Mouse (Mus musculus) midbrain, embryonic 14.5 days (tissue): ENCODE data around the gene Fyn. TPM values are rescaled to one million over a fixed set of nuclear protein-coding genes. Genes with fewer than 3 reads are reported as not detected.
A peak's percentile ranks its signal among the peaks of the same experiment; 100 is the strongest.

ENCODE experiments used
- ATAC-seq: fragments of 200-750 bp; cut with Nextera tagmentation; 2 replicates; pipeline ENCODE4 v1.8.0; 2017; ENCODE audit warnings: moderate number of reproducible peaks, moderate library complexity; ENCODE audit not compliant: low FRiP score, low TSS enrichment
- DNase-seq: peaks from one replicate; pipeline ENCODE4 v3.0.0-alpha.2; 2015
- H3K27ac ChIP-seq: fragments of 300-500 bp; sonication (generic); replicated peaks from 2 replicates; pipeline ENCODE4 v1.5.1; 2014; ENCODE audit warnings: mild to moderate bottlenecking, low read depth, low read length, moderate library complexity
- H3K27me3 ChIP-seq: fragments of 300-500 bp; sonication (generic); 2 replicates; pipeline ENCODE4 v1.6.1; 2014; ENCODE audit warnings: low read length, control low read depth, mixed read lengths; ENCODE audit not compliant: control insufficient read depth, insufficient read depth
- H3K36me3 ChIP-seq: fragments of 300-500 bp; sonication (generic); 2 replicates; pipeline ENCODE4 v1.6.1; 2014; ENCODE audit warnings: low read length, control low read depth; ENCODE audit not compliant: control insufficient read depth, insufficient read depth
- H3K4me1 ChIP-seq: fragments of 300-500 bp; sonication (generic); 2 replicates; pipeline ENCODE4 v1.6.1; 2014; ENCODE audit warnings: mild to moderate bottlenecking, antibody characterized with exemption, low read length, control low read depth; ENCODE audit not compliant: control insufficient read depth, insufficient read depth
- H3K4me2 ChIP-seq: fragments of 300-500 bp; sonication (generic); 2 replicates; pipeline ENCODE4 v1.6.1; 2014; ENCODE audit warnings: mild to moderate bottlenecking, low read length, moderate library complexity
- H3K4me3 ChIP-seq: fragments of 300-500 bp; sonication (generic); replicated peaks from 2 replicates; pipeline ENCODE4 v1.5.1; 2014; ENCODE audit warnings: low read depth, low read length
- H3K9ac ChIP-seq: fragments of 300-500 bp; sonication (generic); replicated peaks from 2 replicates; pipeline ENCODE4 v1.6.1; 2014; ENCODE audit warnings: mild to moderate bottlenecking, low read length, moderate library complexity
- H3K9me3 ChIP-seq: fragments of 300-500 bp; sonication (generic); 2 replicates; pipeline ENCODE4 v1.6.1; 2016; ENCODE audit warnings: low read length, control low read depth, mixed read lengths; ENCODE audit not compliant: control insufficient read depth
- WGBS: fragments of 180-500 bp; shearing (Covaris S2); extraction: QIAGEN DNeasy Blood & Tissue Kit; methylation state at CpG from one replicate; pipeline ENCODE4 v1.1.7; 2014; 5-methylcytosine and 5-hydroxymethylcytosine counted together
- polyA plus RNA-seq: library from polyadenylated mRNA; unstranded; fragments of >200 nt; fragmentation: Nextera tagmentation; extraction: Ambion mirVana; gene quantifications from 2 replicates; pipeline ENCODE4 v1.2.1, GENCODE M21; 2014

Gene Fyn
- polyA plus RNA-seq, 1 experiment from 2014 or later = 90.8 TPM

DNA sequence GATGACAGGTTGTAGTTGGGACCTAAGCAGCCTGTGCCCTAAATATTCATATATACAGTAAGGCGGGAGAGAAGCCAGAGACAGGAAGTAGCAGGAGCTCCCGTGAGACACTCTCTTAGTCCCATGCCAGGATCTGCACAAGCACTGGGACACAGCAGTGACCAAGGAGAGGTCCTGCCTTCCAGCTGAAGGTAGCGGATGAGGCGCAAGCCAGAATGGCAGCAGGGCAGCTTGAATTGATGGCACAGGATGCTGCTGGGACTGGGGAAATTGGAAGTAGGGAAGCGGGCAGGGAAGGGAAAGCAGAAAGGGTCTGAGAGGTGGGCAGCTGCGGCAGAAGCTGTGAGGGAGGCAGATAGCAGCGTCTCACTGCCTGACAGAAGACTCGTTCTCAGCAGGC is 81.7 kb downstream of the Fyn start:
- ATAC-seq = no peak
- WGBS = 62% methylated on average over 8 of the region's 8 CpGs
- peaks cover 13% of the 10 kb centered on the region for H3K4me1 ChIP-seq
- H3K27me3 ChIP-seq = no peaks in the 10 kb centered on the region
- H3K4me3 ChIP-seq = no peak overlapping the region
- H3K4me2 ChIP-seq = no peak overlapping the region
- peak overlapping the region; percentile 26; the same call in 1 of the 2 replicates for H3K27ac ChIP-seq
- no peak for DNase-seq
- H3K36me3 ChIP-seq = no peaks in the 10 kb centered on the region
- H3K9me3 ChIP-seq = no peaks in the 10 kb centered on the region
- no peak overlapping the region for H3K9ac ChIP-seq

DNA sequence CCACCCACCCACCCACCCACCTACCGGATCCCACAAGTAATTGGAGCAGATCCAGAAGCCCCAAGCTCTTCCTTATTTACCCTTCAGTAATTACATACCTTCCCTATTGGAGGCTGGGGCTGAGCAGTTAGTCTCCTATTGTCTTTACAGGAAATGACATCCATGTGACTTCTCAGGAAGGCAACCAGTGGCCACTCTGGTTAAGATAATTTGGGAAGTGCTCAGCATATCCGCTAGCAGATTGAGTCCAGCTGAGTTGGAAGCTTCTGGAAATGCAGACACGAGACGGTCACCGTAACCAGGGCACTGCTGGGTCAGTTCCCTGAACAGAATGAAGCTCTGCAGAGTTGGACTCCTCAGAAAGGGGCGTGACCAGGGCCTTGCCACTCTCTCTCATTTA is 82.4 kb downstream of the Fyn start:
- DNase-seq = no peak
- WGBS = 91% methylated on average over 6 of the region's 6 CpGs
- H3K36me3 ChIP-seq = no peaks in the 10 kb centered on the region
- H3K27me3 ChIP-seq = no peaks in the 10 kb centered on the region
- no peak overlapping the region for H3K27ac ChIP-seq
- H3K9me3 ChIP-seq = no peaks in the 10 kb centered on the region
- H3K4me2 ChIP-seq = no peak overlapping the region
- H3K9ac ChIP-seq = no peak overlapping the region
- no peak for ATAC-seq
- no peak overlapping the region for H3K4me3 ChIP-seq
- peaks cover 13% of the 10 kb centered on the region for H3K4me1 ChIP-seq

DNA sequence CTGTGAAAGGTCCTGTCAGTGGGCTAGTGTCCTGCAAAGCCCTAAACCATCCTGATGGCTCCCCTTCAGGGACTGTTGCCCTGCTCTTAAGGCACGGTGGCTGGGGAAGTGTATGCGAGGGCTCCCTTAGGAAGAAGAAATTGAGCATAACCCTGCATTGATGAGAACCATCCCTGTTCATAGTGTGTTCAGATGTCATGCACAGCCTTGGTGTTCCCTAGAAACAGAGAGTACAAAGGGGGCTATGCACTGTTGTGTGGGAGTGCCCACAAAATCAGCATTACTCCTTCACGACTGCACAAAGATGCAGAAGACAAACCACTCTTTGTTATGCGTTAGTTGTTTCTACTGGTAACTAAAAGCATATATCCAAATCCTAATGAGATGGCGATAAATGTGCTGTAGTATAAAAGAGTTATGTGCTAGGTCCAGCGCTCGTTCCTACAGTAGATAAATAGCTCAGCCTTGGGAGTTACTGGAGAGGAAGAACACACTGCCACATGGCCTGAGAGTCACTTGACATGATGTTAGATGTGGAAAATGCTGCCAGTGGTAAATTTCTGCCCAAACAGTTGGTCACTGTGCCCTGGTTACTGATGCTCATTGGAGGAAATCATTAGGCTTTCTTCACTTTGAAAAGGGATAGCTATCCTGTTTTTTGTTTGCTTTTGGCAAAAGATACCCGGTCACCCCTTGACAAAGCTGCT is 83.4 kb downstream of the Fyn start:
- peaks cover 13% of the 10 kb centered on the region for H3K4me1 ChIP-seq
- 66% methylated on average over 8 of the region's 8 CpGs for WGBS
- ATAC-seq (no peak), DNase-seq (no peak)
- H3K27ac ChIP-seq = no peak overlapping the region
- H3K4me3 ChIP-seq = no peak overlapping the region
- no peaks in the 10 kb centered on the region for H3K36me3 ChIP-seq
- no peak overlapping the region for H3K4me2 ChIP-seq
- H3K9me3 ChIP-seq = no peaks in the 10 kb centered on the region
- H3K27me3 ChIP-seq = no peaks in the 10 kb centered on the region
- no peak overlapping the region for H3K9ac ChIP-seq

DNA sequence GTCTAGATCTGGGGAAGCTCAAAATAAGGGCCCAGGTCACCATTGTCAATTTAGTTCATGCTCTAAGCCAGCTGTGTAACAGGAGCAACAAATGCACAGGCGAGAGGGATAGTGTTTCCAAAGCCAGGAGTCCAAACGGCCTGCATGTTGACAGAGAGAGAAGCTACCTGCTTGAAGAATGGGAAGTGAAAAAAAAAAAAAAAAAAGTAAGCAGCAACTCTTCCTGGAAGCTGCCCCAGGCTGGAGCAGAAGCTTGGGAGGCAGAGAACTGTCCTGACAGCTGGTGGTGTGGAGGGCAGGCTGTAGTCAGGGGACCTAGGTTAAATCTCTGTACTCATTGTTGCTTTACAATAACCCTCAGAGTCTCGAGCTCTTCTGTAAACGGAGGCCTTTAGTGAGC is 86.7 kb downstream of the Fyn start:
- Histone ChIP-seq H3K27me3 (no peaks in the 10 kb centered on the region), H3K4me2 (no peak overlapping the region), H3K4me3 (no peak overlapping the region), H3K9ac (no peak overlapping the region), H3K36me3 (no peaks in the 10 kb centered on the region), H3K4me1 (peaks cover 19% of the 10 kb centered on the region), H3K9me3 (no peaks in the 10 kb centered on the region), H3K27ac (no peak overlapping the region)
- WGBS = 50% methylated on average over 4 of the region's 4 CpGs
- ATAC-seq (no peak), DNase-seq (no peak)

DNA sequence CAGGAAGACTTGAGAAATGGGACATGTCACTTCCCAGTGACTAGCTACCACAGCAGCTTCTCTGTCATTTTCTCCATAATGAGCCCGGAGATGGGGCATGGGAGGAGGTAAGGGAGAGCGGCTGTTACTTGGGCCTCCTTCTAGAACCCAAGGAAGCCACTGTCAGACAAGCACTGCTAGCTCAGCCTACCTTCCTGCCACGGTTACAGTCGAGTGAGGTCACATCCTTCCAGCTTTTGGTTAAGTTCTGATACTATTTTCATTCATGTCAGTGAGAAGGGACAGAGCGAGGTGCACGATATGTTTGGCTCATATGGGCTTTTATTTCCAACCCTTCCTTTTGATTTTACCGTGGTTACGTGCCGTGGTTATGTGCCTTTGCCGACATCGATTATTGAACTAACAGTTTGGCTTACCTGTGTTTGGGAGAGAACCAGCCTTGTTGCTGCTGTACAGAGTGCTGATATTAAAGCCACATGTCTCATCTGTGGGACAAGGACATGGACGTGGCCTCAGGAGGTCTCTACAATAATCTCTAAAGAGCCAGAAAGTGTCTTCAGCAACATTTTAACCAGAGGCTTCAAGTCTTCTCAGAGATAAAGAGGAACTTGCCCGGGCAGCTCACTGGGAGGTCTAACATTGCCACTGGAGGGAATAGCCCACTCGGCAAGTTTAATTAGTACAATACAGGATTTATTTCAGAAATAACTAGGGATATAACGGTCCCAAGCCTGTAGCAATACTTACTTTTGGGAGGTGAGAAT is 87.4 kb downstream of the Fyn start:
- Histone ChIP-seq H3K9ac (no peak overlapping the region), H3K9me3 (no peaks in the 10 kb centered on the region), H3K36me3 (no peaks in the 10 kb centered on the region), H3K27ac (no peak overlapping the region), H3K4me1 (peaks cover 22% of the 10 kb centered on the region), H3K4me2 (no peak overlapping the region), H3K4me3 (no peak overlapping the region), H3K27me3 (no peaks in the 10 kb centered on the region)
- DNase-seq (no peak), ATAC-seq (no peak)
- WGBS = 91% methylated on average over 15 of the region's 15 CpGs

DNA sequence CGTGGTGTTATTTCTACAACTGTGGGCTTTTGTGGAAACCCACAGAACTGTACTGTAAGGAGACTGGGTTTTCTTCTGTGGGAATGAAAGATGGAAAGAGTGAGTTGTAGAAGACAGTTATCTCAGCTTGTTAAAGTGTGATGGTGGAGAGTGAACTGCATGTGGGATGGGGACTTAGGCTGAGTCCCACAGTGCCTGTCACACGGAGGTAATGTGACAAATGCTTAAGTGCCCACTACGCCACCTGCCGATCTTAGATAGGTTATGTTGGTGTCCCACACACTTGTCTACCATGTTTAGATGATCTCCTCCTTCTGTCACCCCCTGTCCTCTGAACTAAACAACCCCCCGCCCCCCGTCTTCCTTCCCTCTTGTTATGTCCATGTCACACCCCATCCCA is 88.1 kb downstream of the Fyn start:
- no peaks in the 10 kb centered on the region for H3K9me3 ChIP-seq
- H3K9ac ChIP-seq = no peak overlapping the region
- H3K4me1 ChIP-seq = peaks cover 25% of the 10 kb centered on the region
- H3K36me3 ChIP-seq = no peaks in the 10 kb centered on the region
- no peak overlapping the region for H3K4me3 ChIP-seq
- no peak overlapping the region for H3K4me2 ChIP-seq
- DNase-seq (no peak), ATAC-seq (no peak)
- H3K27me3 ChIP-seq = no peaks in the 10 kb centered on the region
- WGBS = 93% methylated on average over 6 of the region's 6 CpGs
- no peak overlapping the region for H3K27ac ChIP-seq

DNA sequence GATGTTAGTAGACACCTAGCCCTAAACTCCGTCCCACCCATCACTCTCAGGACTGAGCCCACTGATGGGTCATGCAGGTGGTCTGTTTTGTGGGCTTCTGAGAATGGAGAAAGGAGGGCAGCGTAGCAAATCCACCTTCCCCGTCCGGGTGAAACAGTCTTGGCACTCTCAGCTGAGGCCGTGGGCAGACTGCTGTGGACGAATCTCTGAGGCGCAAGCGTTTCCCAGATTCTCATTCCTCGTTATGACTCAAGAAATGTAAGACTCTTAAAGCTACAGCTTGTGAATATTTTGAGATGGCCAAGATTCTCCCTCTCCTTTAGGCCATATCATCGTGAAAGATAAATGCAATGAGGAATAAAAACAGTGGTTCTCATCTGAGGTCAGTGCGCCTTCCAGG is 88.6 kb downstream of the Fyn start:
- H3K9me3 ChIP-seq = no peaks in the 10 kb centered on the region
- no peak overlapping the region for H3K4me3 ChIP-seq
- H3K36me3 ChIP-seq = no peaks in the 10 kb centered on the region
- DNase-seq = no peak
- no peak for ATAC-seq
- no peak overlapping the region for H3K4me2 ChIP-seq
- H3K27ac ChIP-seq = 0 out of 2 replicates have a peak overlapping the region, but pooled peaks have one; percentile 38
- peaks cover 29% of the 10 kb centered on the region for H3K4me1 ChIP-seq
- 87% methylated on average over 11 of the region's 11 CpGs for WGBS
- no peak overlapping the region for H3K9ac ChIP-seq
- no peaks in the 10 kb centered on the region for H3K27me3 ChIP-seq

DNA sequence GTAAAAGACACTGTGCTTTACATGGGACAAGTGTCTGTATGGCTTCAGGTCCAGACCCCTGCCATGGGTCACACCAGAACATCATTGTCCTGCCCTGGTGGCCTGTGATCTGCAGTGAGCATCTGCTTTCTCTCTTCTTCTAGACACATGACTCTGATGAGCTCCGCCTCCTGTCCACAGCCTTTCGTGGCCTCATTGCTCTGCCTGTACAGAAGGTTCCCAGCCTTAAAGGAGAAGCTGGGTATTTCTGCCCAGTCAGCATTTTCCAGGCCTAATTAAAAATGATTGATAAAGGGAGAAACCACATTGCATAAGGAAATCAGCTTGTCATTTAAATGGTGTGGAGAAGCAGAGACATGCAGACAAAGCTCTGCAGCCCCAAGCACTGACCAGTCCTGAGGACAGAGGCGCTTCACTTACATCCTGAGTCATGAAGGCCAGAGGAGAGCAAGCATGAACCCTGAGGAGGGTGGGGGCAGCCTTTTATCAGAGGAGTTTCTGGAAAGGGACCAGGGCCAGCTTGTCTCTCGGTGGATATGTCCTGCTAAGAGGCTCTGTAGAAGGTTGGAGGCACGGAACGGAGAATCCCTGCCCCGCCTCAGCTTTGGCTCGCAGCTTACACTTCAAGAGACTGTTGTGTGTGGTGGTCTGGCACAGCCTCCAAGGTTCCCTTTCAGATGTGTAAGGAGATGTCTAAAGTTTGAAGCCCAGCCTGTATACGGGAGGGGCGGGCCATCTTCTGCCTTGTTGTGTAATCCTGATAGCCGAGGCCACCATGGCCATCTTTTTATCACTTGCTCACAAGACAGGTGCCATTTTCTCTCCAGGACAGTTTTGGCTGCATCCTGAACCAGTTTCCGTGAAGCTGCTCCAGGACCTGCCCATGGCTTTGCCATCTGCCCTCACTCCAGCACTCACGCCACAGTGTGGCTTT is 90.4 kb downstream of the Fyn start:
- Histone ChIP-seq H3K27ac (0 out of 2 replicates have a peak overlapping the region, but pooled peaks have one; percentile 26), H3K9ac (0 out of 2 replicates have a peak overlapping the region, but pooled peaks have one; percentile 16), H3K4me3 (no peak overlapping the region), H3K9me3 (no peaks in the 10 kb centered on the region), H3K4me1 (peaks cover 39% of the 10 kb centered on the region), H3K27me3 (no peaks in the 10 kb centered on the region), H3K4me2 (no peak overlapping the region), H3K36me3 (no peaks in the 10 kb centered on the region)
- no peak for DNase-seq
- 64% methylated on average over 13 of the region's 13 CpGs for WGBS
- 0 out of 2 replicates have a peak, but pooled peaks have one; percentile 28 for ATAC-seq
